Mouse (Mus musculus): ENCODE results near the gene Hoxd12. TPM values are rescaled to one million over a fixed set of nuclear protein-coding genes. Genes with fewer than 3 reads are reported as not detected.

The Hoxd12 gene
- polyA plus RNA-seq (2021; fragmentation: Nextera tagmentation): not detected in 2 replicates
- long read RNA-seq, experiment 1: 0 reads
- long read RNA-seq, experiment 2: 0 reads

DNA sequence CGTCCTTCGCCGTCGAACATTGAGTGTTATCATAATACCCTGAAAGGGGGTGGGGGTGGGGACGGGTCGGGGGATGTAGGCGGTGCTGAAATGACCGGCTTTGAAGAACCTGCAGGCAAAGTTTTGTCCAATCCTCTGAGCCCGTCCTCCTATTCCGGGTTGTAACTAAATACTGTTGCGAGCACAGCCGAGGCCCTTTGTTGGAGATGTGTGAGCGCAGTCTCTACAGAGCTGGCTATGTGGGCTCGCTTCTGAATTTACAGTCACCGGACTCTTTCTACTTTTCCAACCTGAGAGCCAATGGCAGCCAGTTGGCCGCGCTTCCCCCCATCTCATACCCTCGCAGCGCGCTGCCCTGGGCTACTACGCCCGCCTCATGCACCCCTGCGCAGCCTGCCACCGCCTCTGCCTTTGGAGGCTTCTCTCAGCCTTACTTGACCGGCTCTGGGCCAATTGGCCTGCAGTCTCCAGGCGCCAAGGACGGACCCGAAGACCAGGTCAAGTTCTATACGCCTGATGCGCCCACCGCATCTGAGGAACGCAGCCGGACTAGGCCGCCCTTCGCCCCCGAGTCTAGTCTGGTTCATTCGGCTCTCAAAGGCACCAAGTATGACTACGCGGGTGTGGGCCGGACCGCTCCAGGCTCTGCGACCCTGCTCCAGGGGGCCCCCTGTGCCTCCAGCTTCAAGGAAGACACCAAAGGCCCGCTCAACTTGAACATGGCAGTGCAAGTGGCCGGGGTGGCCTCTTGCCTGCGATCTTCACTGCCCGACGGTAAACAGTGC lies at the start of gene Hoxd12:
TSS of gene Hoxd12 (plus strand) at position 133 of the 785 bp plus-strand sequence.

DNA sequence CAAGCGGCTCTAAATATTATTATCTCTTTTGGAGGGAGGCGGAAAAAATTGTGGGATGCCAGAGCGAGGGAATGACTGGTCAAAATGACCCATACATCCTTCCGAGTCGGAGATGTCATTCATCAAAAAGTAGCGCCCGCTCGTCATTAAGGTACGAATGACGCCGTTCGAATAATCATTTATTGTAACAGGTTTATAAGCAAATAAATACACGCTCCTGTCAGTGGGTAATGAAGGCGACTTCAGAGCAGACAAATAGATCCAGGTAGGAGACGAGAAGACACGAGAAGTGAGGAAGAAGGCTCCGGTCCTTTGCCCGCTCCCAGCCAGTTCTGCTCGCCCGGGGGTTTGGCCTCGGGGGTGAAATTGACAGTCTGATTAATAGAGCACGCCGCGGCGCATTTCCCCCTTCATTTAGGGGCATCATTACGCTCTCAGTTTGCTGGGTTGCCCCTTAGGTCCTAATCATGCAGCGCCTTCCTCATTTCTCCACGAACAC lies 15.3 kb upstream of the Hoxd12 start, which contains the start of gene Evx2:
TSS of gene Evx2 (minus strand) at position 51 of the 499 bp plus-strand sequence.

DNA sequence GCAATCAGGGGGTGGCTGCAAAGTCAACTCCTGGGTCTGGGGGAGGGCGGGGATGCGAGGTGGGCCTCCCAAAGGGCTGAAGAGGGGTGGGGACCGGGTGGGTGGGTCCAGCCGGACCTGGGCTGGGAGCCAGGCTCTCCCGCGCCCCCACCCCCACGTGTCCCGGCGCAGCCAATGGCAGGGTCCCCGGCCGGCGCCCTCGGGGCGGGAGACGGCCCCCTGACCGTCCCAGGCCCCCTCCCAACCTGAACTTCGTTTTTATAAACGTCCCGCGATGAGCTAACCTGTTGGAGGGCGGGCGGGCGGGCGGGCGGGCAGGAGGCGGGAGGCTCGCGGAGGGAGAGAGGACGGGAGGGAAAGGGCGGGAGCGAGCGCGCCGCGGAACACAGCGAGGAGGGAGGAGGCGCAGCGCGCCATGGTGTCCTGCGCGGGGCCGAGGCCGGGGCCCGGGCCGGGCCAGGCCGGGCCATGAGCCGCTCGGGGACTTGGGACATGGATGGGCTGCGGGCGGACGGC lies 6.9 kb upstream of the Hoxd12 start, which contains the start of gene Hoxd13:
TSS of gene Hoxd13 (plus strand) at position 469 of the 516 bp plus-strand sequence.

DNA sequence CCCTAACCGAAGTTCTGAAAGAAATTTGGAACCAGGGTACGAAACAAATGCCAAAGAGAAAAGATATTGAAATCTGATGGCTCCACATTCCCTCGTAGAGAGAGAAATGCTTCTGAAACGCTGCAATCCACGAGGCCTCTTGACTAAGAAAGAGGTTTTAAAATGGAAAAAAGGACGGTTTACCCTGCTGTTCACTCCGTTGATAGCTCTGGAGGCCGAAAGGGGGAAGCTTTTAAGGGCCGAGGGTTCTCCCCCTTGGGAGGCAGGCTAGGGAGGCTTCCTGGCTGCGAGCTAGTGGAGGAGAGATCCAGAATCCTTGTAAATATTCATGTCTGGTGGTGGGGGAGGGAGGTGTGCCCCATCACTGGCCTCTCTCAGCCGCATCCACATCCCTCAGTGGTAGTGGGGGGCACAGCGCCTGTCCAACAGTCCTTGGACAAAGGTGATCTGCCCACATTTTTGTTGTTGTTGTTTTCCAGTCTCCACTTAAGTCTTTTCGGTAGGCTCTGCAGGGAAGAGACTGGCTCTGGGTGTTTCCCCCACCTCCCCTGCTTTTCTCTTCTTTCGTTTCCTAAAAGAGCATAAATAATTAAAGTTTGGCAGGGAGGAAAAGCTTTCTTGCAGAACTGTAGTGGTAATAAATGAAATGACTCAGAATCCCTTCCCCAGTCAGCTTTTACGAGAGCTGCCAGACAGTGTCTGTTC lies 4.2 kb downstream of the Hoxd12 start, which contains the start of gene Hoxd11:
TSS of gene Hoxd11 (plus strand) at position 667 of the 705 bp plus-strand sequence.

DNA sequence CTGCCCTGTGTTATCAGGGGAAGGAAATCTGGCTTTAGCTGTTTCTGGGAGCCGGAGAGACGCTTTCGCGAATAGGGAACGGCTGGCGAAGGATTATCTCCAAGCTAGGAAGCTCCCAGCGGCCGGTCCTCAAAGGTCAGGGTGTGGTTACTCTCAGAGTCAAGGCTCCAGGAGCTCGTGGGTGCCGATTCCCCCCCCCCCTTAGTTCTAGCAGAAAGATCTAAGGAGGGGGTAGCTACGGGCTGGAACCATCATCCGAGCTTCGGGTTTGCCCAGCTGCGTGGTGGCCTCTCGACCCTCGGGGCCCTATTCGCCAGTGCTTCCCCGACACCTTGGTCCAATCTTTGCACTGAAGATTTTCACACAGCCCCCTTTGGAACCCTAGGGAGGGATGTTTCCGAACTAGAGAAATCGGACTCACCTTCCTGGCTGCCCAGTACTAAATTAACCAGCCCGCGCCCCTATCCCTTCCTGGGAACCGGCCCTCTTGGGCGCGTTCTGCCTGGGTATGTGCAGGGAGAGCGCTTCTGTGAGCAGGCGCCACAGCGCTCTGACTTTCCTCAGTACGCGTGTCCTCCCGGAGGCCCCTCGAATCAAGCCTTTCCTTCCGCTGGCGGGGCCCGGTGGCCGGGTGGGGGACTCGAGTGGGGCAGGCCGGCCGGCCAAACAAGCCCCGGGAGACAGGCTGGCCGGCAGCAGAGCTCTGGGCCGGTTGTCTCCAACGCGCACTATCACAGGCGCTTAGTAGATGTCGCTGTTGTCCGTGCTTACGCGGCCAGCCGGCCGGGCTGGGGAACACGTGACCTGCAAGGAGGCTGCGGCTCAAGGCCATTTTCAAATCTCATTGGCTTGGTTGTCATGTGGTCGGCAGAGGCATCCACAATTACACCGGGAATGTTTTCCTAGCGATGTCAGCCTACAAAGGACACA lies 16.5 kb downstream of the Hoxd12 start, which contains the start of gene Hoxd10:
TSS of gene Hoxd10 (plus strand) at position 903 of the 930 bp plus-strand sequence.

DNA sequence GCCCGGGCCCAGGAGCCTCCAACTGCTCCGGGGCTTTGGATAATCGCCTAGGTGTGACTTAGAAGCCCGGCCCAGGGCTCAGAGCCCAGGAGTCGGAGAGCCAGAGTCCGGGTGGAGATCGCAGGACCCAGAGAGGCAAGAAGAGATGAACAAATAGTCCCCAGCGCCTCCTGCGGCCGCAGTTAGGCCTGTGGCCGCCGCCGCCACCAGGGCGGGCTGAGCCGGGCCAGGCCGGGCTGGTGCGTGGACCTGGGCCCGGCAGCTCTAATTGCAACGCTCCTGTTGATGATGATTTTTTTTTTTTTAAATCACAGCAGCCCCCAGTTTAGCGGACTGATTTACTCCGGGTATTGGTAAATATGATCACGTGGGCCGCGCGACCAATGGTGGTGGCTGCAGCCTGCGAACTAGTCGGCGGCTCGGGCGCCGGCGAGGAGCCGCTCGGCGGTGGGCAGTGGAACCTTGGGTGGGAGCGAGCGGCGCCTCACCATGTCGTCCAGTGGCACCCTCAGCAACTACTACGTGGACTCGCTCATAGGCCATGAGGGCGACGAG lies 22.8 kb downstream of the Hoxd12 start, which contains the start of gene Hoxd9:
TSS of gene Hoxd9 (plus strand) at position 161 of the 555 bp plus-strand sequence.

DNA sequence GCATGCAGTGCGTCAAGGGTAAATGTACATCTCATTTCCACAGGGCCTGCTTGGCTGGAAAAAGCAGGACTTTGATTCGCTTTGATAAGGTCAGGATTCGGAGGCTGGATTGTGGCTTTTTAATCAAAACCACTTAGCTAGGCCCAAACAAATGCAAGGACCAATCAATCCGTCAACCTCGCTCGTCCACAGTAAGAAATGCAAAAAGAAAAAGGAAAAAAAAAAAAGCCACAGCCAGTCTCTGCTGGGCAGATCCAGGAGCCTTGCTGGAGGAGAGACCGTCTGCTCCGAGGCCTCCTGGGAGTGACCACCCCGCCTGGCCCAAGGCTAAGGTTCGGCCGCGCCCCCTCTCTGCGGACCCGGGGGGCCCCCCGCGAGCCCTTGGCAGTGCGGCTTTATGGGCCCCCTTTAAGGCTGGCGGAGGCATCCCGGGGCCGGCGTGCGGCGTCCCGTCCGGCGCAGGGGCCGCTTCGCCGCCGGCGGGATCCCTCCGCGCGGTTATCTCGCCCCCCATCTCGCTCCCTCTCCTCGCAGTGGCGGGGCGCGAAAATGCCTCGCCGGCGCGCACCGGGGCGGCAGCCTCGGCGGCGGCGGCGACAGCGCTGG lies 29.7 kb downstream of the Hoxd12 start, which contains the start of gene Hoxd8:
TSS of gene Hoxd8 (plus strand) at position 223 of the 606 bp plus-strand sequence.

DNA sequence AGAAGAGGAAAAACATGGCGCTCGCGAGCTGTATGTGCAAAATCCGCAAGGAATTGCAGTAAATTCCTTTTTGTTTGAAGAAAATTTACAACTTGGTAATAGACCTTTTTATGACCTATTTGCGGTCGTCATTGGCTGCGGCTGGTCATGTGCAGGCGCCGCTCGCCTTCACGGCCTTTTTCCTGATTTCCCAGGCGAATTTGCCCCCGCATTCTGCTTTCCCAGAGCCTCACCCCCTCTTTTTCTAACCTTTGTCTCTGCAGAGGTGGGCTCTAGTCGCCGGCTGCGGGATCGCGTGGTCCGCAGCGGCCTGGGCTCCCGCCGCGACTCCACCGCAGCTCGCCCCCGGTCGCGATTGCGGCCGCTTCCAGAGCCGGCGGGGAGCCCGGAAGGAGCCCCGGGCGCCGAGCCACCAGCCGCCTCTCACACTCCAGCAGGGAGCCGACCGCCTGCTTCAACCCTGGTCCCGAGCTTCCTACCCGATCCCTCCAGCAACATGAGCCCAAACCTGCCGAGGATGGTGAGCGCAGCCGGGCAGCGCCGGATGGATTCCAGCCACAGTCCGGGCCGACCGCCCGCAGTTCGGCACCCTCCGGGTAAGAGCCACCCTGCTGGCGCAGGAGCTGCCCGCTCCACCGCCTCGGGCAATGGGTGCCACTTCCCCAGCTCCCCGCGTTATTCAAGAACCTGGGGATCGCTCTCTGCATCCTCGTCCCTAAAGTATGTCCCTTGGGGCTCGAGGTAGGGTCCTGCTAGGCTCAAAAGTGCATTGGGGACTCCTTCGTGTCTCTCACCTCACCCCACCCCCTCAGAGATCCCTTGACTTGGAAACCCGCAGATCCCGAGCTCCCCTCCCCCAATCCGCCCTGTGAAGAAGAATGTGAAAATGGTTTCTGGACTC lies 37.2 kb downstream of the Hoxd12 start, which contains the start of the genes Hoxd3 and Hoxd4:
TSS of gene Hoxd3 (plus strand) at position 207 of the 901 bp plus-strand sequence.
TSS of gene Hoxd4 (plus strand) at position 209 of the 901 bp plus-strand sequence.

DNA sequence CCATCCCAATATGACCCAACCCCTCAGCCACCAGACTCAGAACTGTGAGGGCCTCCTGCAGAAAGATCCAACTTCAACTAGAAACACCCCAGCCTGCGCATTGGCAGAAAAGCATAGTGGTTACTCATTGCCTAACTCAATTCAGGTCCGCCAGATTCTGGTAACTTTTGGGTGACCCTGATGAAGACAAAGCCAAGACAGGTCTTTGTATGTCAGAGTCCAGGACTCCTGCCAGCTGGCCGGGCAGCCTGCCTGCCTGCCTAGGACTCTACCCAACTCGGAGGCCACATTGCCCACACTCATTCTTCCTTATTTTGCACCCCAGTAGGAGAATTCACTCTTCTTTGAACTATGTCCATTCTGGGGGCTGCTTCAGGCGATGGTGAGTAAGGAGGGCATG lies 51.7 kb downstream of the Hoxd12 start, which contains the start of gene Gm28230:
TSS of gene Gm28230 (plus strand) at position 178 of the 400 bp plus-strand sequence.

Small RNA genes within 50 kb of the gene (microRNA-seq; reads per million reads assigned to microRNA genes)
- gene Gm44463 (not detected), gene Mir10b (17.8 reads per million, percentile 39 among the genes with 10 or more reads in this experiment)

Other genes starting within 250 kb of the Hoxd12 start
- 25.7 and 30.1 TPM in 2 replicates for gene Lnpk, start 95.6 kb upstream of the Hoxd12 start, polyA plus RNA-seq (2021; fragmentation: Nextera tagmentation)
- not detected in 2 replicates for gene Evx2, start 15.5 kb upstream of the Hoxd12 start, polyA plus RNA-seq (2021; fragmentation: Nextera tagmentation)
- gene Hoxd13, start 6.7 kb upstream of the Hoxd12 start, polyA plus RNA-seq (2021; fragmentation: Nextera tagmentation): not detected in 2 replicates
- not detected in 2 replicates for gene Hoxd11, start 4.5 kb downstream of the Hoxd12 start, polyA plus RNA-seq (2021; fragmentation: Nextera tagmentation)
- gene Hoxd10, start 16.9 kb downstream of the Hoxd12 start, polyA plus RNA-seq (2021; fragmentation: Nextera tagmentation): not detected in 2 replicates
- gene Hoxd9, start 22.7 kb downstream of the Hoxd12 start, polyA plus RNA-seq (2021; fragmentation: Nextera tagmentation): not detected in 2 replicates
- not detected in 2 replicates for gene Hoxd8, start 29.6 kb downstream of the Hoxd12 start, polyA plus RNA-seq (2021; fragmentation: Nextera tagmentation)
- not detected in 2 replicates for gene Hoxd3, start 36.9 kb downstream of the Hoxd12 start, polyA plus RNA-seq (2021; fragmentation: Nextera tagmentation)
- gene Hoxd4, start 36.9 kb downstream of the Hoxd12 start, polyA plus RNA-seq (2021; fragmentation: Nextera tagmentation): not detected in 2 replicates
- gene Gm28230, start 51.7 kb downstream of the Hoxd12 start, polyA plus RNA-seq (2021; fragmentation: Nextera tagmentation): not detected in 2 replicates
- gene Hoxd1, start 88.0 kb downstream of the Hoxd12 start, polyA plus RNA-seq (2021; fragmentation: Nextera tagmentation): 0.08 and 0.09 TPM in 2 replicates
- gene Mtx2, start 150.8 kb downstream of the Hoxd12 start, polyA plus RNA-seq (2021; fragmentation: Nextera tagmentation): 49.1 and 54.5 TPM in 2 replicates